Mouse (Mus musculus) erythroid progenitor cell, adult 5-6 weeks (primary cell): ENCODE results near the gene Nfyb. TPM values are rescaled to one million over a fixed set of nuclear protein-coding genes. Genes with fewer than 3 reads are reported as not detected.

Experiments
- ATAC-seq: replicated peaks from 2 replicates; pipeline ENCODE4 v1.8.0; 2016; ENCODE audit warnings: moderate number of reproducible peaks, mild to moderate bottlenecking, moderate TSS enrichment, inconsistent platforms; ENCODE audit not compliant: poor library complexity, low FRiP score, severe bottlenecking
- total RNA-seq, 2 experiments: library from RNA; stranded (forward) in 1 of 2; stranded (reverse) in 1 of 2; fragments of 150-400 nt in 1 of 2; fragments of 186-747, 209-891 nt in 1 of 2; gene quantifications; 2 replicates each; pipeline versions ENCODE4 v1.2.3 to v1.2.4; 2015 to 2017; ENCODE audit warnings: low replicate concordance in 2 of 2

Nfyb gene
- total RNA-seq (2015; ENCODE audit: low replicate concordance) (36.0 and 65.0 TPM in 2 replicates), total RNA-seq (2017; ENCODE audit: low replicate concordance) (81.4 and 122 TPM in 2 replicates)

DNA sequence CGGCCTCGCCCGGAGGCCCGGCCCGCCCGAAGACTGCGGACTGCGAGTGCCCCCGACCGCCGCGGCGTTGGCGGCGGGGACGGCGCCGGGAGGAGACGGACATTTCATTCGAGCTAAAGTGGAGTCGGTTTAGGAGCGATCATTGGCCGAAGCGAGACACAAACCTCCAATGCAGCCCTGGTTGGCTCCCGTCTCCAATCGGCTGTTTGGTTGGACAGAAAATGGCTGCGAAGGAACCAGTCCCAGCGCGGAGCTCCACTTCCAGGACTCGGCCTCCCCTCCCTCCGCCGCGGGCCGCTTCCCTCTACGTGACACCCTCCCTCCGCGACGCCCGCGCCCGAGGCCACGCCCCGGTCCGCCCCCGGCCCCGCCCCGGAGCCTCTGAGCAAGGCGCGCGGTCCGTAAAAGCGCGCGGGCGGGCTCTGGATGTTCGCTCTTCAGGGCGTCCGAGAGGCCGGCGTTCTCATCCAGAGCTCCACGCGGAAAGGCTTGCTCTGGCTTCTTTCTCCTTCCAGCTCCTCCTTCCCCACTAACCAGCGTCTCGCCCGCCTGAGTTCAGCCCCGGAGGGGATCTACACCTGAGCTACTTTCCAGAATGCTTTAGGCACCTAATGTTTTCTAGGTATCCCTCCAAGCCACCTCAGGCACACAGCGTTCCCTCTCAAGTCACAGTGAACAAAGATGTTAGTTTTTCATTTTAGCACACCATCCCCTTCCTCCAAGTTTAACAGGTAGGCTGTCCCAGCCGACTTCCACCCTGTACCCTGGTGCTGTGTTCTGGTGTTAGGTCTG, at the start of gene Nfyb:
Gene Nfyb (minus strand): TSS at position 305 of the 792 bp plus-strand sequence.
- ATAC-seq: peak; percentile 93

DNA sequence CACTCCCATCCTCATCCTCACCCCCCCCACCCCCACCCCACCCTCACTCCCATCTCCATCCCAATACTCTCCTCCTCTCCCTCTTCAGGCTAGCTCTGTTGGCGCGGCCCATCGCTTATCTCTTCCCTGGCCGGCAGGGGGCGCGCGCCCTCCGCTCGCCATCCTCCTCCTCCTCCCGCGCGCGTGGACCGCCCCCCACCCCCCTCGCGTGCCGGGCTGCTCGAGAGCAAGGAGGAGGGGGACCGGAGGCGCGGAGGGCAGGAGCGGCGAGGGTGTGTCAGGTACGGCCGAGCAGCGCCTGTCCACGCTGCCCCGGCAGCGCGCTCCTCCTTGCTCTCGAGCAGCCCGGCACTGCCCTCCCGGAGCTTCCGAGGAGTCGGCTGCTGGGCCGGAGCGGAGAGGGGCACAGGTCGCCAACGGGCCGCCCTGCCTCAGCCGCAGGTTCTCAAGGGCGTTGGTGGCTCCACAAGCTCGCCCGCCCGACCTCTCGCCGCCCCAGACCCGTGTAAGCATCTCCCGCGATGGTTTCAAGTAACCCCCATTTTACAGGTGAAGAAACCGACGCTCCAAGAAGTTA, 48.0 kb upstream of the Nfyb start:
- peak; percentile 79; the same call in 1 of the 2 replicates for ATAC-seq

DNA sequence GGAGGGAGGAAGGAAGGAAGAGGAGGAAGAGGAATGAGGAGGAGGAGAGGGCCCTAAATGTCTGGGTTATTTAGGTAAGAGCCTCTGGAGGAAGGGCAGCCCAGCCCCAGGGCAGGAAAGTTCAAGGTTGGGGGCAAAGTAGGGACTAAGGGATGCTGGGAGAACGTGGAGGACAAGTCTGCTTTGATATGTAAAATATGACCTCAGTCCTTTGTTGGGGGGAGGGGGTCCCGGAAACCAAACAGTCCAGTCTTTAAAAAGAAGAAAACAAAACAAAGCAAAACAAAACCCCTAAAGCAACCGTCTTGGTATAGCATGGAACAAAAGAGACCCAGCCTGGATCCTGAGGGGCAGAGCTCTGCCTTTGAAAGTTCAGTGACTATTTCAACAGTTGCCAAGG, 45.4 kb upstream of the Nfyb start:
- ATAC-seq: no peak

DNA sequence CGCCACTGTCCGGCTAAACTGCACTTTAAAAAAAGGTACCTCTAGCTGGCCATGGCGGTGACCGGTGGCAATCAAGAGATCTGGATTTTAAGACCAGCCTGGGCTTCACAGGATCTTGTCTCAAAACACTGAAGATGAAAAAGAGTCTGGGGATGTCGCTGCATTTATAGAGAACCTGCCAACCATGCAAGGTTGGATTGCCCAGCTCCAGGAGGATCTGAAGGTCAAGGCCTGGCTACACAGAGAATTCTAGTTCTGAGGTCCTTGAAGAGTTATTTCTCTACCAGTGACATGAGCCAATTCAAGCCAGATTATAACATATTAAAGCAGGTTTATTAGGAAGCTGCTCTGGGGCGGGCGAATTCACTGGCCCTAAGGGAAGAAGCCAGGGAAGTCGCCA, 44.9 kb upstream of the Nfyb start:
- no peak for ATAC-seq

DNA sequence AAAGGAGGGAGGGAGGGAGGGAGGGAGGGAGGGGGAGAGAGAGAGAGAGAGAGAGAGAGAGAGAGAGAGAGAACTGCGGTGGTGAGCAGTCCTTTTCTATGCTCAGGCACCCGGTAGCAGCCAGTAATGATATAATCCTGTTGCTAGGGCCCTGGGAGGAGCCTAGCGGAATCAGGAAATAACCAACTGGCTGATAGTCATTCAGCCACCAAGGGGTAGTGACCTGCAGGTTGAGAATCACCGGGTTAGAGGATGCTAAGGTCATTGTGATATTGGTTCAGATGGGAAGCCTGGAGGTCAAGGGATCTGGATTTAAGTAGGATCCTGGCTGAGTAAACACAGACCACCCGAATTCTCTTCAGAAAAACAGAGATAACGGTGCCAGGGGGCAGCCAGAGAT, 44.2 kb upstream of the Nfyb start:
- no peak for ATAC-seq

DNA sequence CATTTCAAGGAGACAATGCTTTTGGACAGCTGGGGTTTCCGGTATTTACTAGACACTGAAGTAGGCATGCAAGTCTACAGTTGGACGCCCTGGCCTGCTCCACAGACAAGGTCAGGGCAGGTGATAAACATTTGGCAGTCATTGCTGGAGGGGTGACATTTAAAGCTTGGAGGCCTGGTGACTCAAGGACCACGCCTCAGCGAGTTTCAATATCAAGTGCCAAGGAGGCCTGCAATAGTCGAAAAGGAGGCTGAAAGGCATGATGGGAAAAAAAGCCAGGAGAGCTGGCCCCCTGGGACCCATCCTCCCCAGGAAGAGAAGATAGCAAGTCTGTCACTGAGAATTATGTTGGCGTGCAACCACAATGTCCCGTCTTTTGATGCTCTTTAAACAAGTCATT, 43.3 kb upstream of the Nfyb start:
- no peak for ATAC-seq

DNA sequence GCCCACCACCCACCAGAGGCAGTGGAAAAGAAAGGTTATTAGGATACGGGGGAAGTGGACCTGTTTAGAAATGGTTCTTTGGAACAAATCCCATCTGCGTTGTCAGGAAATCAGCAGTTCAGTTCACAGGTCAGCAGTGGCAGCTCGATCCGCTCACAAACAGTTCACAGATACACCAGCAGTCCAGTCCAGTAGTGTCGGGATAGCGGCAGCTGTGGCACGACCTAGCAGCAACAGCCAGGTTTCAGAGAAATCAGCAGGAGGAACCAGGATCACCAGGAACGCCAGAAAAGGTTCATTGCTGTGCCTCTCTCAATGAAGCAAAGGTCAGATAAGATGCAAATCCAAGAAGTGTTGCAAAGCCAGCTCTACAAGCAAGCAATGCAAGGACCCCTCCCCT, 42.5 kb upstream of the Nfyb start:
- ATAC-seq: no peak

DNA sequence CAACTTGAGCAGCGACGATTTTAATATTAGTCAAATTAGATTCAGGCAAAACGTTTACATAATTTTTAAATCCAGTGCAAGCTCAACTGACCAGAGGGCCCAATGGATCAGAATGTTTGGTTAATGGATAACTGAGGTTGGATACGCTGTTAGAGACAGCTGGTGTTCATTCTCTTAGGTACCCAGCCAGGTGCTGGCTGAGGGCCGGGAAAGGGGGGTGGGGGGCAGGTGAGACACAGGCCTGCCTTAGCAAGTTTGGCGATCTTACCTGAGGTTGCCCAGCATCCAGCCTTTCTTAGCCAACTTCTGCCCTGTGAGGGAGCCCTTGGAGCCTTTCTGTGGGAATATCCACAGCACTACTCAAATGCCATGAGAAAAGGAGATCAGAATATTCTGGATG, 41.2 kb upstream of the Nfyb start:
- no peak for ATAC-seq

DNA sequence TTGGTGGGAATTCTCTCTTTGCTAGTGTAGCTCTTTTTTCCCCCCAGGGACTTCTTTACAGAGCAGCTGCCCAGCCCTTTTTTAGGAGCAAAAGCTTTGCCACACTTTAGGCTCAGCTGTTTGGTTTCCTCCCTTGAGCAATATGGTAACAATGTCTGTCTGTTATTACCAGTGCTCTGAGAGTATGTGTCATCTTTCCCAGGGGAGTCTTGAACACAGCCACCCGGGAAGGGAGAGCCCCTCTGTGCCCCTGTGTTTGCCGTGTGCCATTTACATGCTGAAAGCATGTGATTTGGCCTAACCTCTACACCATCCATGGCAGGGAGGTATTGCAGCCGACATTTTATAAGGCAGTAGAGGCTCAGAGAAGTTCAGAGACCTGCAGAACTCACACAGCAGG, 40.5 kb upstream of the Nfyb start:
- ATAC-seq: no peak

DNA sequence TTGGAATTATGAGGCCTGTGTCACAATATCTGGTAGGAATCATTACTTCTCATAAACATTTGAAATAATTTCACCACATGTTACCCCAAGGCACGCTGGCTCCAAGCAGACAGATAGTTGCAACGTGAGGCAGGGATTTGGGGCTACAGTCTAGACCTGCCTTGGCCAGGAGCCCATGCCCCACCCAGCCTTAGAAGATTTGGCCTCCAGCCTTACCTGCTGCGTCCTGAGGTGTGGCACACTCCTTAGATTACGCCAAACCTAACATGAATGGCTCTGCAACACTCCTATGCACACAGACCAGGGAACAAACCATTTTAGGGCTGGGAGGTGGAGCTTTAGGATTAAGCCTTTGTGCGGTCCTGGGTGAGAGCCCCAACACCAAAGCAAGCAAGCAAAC, 36.1 kb upstream of the Nfyb start:
- no peak for ATAC-seq

DNA sequence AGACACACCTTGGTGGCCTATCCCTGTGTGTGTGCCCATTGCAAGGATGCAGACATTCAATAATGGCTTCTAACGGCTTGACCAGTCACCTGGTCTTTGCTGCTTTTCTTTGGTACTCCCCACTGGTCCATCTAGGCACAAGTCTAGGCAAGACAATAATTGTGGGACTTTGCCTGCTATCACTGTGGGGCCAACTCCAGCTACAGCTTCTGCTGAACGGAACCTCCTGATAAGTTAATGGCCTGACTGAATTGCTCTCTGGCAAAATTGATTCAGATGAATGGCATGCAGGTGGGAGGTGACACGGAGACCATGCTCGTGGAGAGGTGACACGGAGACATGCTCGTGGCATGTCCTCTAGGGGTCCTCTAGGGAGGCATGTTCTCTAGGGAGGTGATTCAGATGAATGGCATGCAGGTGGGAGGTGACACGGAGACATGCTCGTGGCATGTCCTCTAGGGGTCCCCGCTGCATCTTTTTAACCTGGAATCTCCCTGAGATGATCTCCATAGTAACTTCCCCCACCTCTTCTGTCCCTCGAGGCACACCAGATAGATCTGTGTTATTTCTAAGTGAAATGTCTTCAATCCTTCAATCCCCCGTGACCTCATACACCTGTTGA, 34.5 kb upstream of the Nfyb start:
- ATAC-seq: no peak

DNA sequence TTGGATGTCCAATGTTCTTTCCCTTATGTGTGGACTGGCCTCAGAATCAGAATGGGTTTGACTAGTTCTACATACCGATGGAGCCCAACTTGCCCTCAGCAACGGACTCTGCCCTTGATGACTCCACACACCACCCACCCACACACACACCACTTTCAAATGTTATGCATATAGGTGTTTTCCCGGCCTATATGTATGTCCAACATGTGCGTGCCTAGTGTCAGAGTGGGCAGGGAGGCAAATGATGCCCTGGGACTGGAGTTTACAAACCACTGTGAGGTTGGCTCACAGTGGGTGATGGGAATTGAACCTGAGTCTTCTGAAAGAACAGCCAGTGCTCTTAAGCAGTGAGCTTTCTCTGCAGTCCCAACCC, 33.2 kb upstream of the Nfyb start:
- no peak for ATAC-seq

DNA sequence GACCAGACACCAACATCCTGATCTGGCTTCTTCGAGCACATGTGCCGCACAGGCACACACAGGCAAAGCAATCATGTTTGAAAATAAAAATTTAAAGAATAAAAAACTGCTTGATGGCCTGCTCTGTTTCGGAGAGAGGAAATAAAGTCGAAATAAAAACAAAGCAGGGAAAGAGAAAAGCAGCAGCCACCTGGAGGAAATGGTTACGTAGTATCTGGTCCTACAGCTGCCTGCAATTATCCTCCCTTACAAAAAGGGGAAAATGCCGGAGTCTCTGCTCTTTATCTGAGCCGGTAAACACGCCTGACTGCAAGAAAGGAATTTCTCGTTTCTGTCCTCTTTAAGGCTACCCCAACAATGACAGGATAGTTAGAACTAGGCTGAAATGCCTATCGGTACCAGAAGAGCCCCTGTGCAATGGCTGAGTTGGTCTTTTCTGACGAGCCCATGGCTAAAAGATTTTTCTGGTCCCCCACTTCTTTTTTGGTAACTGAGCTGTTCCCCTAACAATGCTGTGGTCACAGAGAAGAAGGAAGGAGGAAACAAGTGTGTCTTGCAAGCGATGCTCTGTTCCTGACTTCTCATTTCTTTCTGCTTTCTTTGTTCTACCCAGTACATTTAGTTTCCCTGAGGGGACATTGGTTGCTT, 32.7 kb upstream of the Nfyb start:
- ATAC-seq: no peak

DNA sequence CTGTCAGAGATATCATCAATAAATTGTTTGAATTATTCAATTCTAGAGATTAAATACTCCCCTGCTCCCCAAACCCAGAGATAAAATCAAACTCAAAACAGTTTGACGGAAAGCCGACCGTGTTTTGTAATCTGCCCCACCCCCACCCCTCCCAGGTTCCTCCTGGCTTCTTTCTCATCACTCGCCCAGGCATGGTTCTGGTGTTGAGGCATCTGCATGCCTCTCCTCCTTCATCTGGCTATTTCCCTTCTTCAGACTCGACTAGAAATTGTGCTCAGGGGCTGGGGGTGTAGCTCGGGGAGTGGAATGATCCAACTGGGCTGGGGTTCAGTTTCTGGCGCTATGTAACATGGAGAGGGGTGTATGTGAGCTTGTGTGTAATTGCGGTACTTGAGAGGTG, 31.8 kb upstream of the Nfyb start:
- no peak for ATAC-seq

DNA sequence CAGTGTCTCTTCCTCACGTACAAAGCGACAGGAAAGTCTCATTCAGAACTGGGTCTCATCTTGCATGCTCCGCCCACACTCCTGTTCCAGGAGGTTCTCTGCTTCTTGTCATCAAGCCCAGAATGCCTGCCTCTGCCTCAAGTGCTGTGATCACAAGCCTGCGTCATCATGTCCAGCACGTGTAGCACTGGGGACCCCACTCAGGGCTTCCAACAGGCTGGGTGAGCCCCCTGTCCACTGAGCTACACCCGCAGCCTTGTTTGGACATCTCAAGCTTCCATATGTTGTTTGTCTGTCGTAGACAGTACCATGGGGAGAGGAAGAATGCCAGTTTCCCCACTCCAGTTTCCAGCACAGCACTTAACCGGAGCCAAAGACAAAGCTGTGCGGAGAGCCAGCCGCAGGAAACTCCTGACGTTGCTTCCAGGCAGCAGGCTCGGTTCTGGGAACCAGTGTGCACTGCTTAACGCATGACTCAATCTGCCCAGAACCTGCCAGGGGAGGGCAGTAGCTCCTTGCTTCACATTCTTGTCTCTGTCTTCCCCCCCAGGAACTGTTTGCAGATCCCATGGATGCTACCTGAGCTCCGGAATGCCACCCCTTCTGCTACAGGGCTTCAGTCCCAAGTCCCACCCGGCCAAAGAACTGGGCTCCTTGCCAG, 31.3 kb upstream of the Nfyb start:
- no peak; the same call in 1 of the 2 replicates for ATAC-seq

DNA sequence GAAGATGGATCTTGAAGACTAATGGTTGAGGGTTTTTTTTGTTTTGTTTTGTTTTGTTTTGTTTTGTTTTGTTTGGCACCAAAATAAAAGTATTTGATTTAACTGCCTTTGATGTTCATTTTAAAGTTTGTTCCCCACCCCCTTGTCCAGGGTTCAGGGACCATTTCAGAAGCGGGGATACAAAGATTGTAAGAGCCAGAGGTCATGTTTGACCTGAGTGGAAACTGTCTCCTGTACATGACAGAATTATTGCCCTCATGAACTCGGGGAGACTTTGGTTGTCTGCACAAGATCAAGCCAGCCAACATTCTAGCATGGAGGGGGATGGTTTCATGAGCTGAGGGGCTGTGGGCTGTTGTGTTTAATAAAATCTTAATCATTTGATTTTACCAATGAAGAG, 28.4 kb upstream of the Nfyb start:
- ATAC-seq: no peak

DNA sequence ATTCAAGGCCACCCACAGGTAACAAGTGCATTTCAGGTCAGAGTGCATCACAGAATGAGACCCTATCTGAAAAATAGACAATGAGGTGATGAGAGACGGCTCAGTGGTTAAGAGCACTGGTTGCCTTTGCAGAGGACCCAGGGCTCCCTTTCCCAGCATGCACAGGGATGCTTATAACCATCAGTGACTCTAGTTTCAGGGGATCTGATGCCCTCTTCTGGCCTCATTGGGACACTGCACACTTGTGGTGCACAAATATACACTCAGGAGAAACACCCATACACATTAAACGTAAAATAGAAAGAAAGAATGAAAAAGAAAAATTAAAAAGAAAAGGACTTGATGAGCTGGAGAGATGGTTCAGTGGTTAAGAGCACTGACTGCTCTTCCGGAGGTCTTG, 27.8 kb upstream of the Nfyb start:
- ATAC-seq: peak; percentile 30; the same call in 1 of the 2 replicates

DNA sequence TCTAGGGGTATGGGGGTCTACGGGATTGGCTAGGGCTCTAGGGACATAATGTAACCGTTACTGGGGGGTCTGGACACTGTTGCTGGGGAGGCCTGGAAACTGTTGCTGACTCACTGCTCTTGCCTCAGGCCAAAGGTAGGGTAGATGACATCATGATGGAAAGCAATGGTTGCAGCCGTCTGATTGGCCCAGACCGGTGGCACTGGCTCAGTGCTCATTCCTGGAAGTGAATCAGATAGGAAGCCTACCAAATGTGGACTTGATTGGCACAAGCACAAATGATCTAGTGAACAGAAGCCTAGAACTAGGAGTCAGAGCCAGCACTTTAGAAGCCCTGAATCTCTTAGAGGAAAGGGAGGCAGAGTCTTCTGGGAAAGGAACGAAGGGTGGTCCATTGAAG, 26.6 kb upstream of the Nfyb start:
- no peak for ATAC-seq

DNA sequence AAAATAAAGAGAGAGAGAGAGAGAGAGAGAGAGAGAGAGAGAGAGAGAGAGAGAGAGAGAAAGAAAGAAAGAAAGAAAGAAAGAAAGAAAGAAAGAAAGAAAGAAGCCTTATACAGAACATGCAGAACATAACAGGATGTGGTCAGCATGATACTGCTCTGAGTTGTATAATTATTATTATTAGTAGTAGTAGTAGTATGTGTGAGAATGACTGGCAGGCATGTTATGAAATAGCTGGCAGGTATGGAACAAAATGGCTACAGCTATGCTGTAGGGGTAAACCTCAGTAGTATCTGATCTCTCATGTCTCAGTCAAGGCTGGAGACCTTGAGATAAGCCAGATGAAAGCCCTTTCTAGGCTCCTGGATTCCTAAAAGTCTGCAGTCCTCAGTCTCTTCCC, 25.2 kb upstream of the Nfyb start:
- ATAC-seq: no peak

DNA sequence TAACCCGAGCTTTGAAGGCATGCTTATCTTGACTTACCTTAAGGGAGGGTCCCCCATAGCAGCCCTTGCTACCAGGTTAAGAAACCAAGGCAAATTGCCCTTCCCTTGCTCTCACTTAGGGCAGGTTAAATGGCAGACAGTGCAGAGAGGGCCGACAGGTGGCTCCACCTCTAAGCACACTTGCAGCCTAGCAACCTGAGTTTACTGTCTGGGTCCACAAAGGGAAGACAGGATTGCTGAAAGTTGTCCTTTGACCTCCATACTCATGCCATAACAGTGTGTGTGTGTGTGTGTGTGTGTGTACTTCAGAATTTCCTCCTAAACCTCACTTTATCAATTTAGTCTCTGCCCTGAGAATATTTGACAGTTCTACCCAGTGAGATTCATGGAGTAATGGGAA, 18.5 kb upstream of the Nfyb start:
- no peak for ATAC-seq
